Mouse (Mus musculus) natural killer cell, adult 2 months (primary cell): ENCODE data around the gene Atp1a2.

Experiments
- DNase-seq, 2 experiments: peaks; one replicate each; pipeline ENCODE4 v3.0.0; 2022; ENCODE audit warnings: low spot score in 2 of 2

The Atp1a2 gene

GRCm38 (mm10) chr1:172324725-172325124 lies 26.9 kb upstream of the Atp1a2 start:
- DNase-seq: peak; percentile 51 to 73

GRCm38 (mm10) chr1:172323801-172324359 lies 26.0 kb upstream of the Atp1a2 start:
- no peak for DNase-seq

- no peak for DNase-seq
Measured at GRCm38 (mm10) chr1:172323298-172323697, 25.4 kb upstream of the Atp1a2 start.

GRCm38 (mm10) chr1:172322725-172323124 lies 24.9 kb upstream of the Atp1a2 start:
- no peak for DNase-seq

GRCm38 (mm10) chr1:172319921-172320411 lies 22.1 kb upstream of the Atp1a2 start:
- no peak for DNase-seq

GRCm38 (mm10) chr1:172319346-172319745 lies 21.5 kb upstream of the Atp1a2 start:
- DNase-seq: no peak

GRCm38 (mm10) chr1:172318424-172319035 lies 20.7 kb upstream of the Atp1a2 start:
- DNase-seq: no peak

- no peak for DNase-seq
Measured at GRCm38 (mm10) chr1:172317946-172318345, 20.1 kb upstream of the Atp1a2 start.

GRCm38 (mm10) chr1:172317431-172317830 lies 19.6 kb upstream of the Atp1a2 start:
- DNase-seq: no peak

GRCm38 (mm10) chr1:172314911-172315310 lies 17.0 kb upstream of the Atp1a2 start:
- DNase-seq: no peak

GRCm38 (mm10) chr1:172313613-172314411 lies 15.9 kb upstream of the Atp1a2 start:
- no peak for DNase-seq

- peak; percentile 19 to 28 for DNase-seq
Measured at GRCm38 (mm10) chr1:172312768-172313561, 15.1 kb upstream of the Atp1a2 start.

- DNase-seq: peak; percentile 74 to 81
Measured at GRCm38 (mm10) chr1:172311921-172312767, 14.3 kb upstream of the Atp1a2 start.

- DNase-seq: peak; percentile 19 to 28
Measured at GRCm38 (mm10) chr1:172311248-172311906, 13.5 kb upstream of the Atp1a2 start.

GRCm38 (mm10) chr1:172309699-172310398 lies 12.0 kb upstream of the Atp1a2 start:
- peak; percentile 87 to 90 for DNase-seq

GRCm38 (mm10) chr1:172308409-172308808 lies 10.5 kb upstream of the Atp1a2 start:
- DNase-seq: no peak

- peak; percentile 40 to 55 for DNase-seq
Measured at GRCm38 (mm10) chr1:172307936-172308335, 10.1 kb upstream of the Atp1a2 start.

- no peak for DNase-seq
Measured at GRCm38 (mm10) chr1:172306885-172307284, 9.0 kb upstream of the Atp1a2 start.

- peak; percentile 53 to 69 for DNase-seq
Measured at GRCm38 (mm10) chr1:172306196-172306595, 8.3 kb upstream of the Atp1a2 start.

- DNase-seq: no peak
Measured at GRCm38 (mm10) chr1:172305635-172306034, 7.8 kb upstream of the Atp1a2 start.
